Mouse (Mus musculus): ENCODE measurements around the gene Sumo2. TPM values are rescaled to one million over a fixed set of nuclear protein-coding genes. Genes with fewer than 3 reads are reported as not detected.
A peak's percentile ranks its signal among the peaks of the same experiment; 100 is the strongest.

The Sumo2 gene
- polyA plus RNA-seq, 1 experiment from 2014 or later: 1,130 TPM

DNA sequence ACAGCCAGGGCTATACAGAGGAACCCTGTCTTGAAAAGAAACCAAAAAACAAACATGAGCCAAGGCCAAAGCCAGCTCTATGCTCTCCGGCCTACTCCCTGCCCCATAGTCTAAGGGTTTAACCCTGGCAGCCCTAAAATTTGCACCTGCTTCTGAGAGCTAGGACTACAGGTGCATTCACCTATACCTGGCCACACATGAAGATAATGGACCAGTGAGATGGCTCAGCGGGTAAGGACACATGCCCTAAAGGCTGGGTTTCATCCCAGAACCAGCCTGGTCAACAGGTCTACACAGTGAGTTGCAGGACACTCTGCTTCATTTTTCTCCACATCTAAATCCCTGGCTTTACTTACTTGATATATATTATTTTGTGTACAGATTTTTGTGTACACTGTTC is 13.8 kb downstream of the Sumo2 start:
- Histone ChIP-seq H3K36me3 (ENCODE audit: control insufficient read depth, insufficient read depth) (peaks cover 10% of the 10 kb centered on the region), H3K27me3 (replicated peaks; ENCODE audit: control insufficient read depth, insufficient read depth, low read length) (no peaks in the 10 kb centered on the region)
- WGBS: 86% methylated on average over 2 of the region's 2 CpGs

DNA sequence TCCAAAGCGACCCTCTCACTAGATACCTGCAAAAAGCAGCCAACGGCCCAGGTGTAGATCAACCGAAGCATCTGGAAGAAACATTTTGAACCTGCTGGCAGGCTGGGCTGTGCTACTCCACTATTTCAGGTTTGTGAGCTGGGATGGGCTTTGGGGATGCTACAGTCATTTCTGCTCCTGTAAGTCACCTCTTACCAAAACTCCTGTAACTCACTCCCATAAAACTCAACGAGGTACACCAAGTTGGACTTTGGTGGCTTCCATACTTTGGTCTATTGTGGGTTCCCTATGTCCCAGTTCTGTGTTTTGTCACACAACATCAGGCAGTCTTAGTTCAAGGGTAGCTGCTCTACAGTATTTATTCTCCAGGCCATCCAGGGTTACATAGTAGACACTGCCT is 15.0 kb downstream of the Sumo2 start:
- H3K9ac ChIP-seq (replicated peaks; ENCODE audit: low read depth, low read length): no peak overlapping the region
- no peaks in the 10 kb centered on the region for H3K27me3 ChIP-seq (replicated peaks; ENCODE audit: control insufficient read depth, insufficient read depth, low read length)
- no peaks in the 10 kb centered on the region for H3K9me3 ChIP-seq (ENCODE audit: control insufficient read depth, low read length)
- 86% methylated on average over 4 of the region's 4 CpGs for WGBS
- no peak overlapping the region for H3K4me3 ChIP-seq (replicated peaks; ENCODE audit: low read length)
- ATAC-seq: no peak
- no peaks in the 10 kb centered on the region for H3K4me1 ChIP-seq (replicated peaks; ENCODE audit: control insufficient read depth, insufficient read depth, low read length)
- peaks cover 9% of the 10 kb centered on the region for H3K36me3 ChIP-seq (ENCODE audit: control insufficient read depth, insufficient read depth)
- H3K27ac ChIP-seq (ENCODE audit: low read length): no peak overlapping the region
- H3K4me2 ChIP-seq (ENCODE audit: low read length): no peak overlapping the region

More for the DNA sequence above, 13.8 kb downstream of the Sumo2 start:
- Histone ChIP-seq H3K4me1 (replicated peaks; ENCODE audit: control insufficient read depth, insufficient read depth, low read length) (no peaks in the 10 kb centered on the region), H3K4me3 (replicated peaks; ENCODE audit: low read length) (no peak overlapping the region), H3K27ac (ENCODE audit: low read length) (no peak overlapping the region), H3K9ac (replicated peaks; ENCODE audit: low read depth, low read length) (no peak overlapping the region), H3K9me3 (ENCODE audit: control insufficient read depth, low read length) (no peaks in the 10 kb centered on the region), H3K4me2 (ENCODE audit: low read length) (no peak overlapping the region)
- ATAC-seq: no peak

GRCm38 (mm10) chr11:115520218-115520617 is 15.9 kb downstream of the Sumo2 start:
- Histone ChIP-seq H3K4me2 (ENCODE audit: low read length) (no peak overlapping the region), H3K27me3 (replicated peaks; ENCODE audit: control insufficient read depth, insufficient read depth, low read length) (no peaks in the 10 kb centered on the region), H3K9me3 (ENCODE audit: control insufficient read depth, low read length) (no peaks in the 10 kb centered on the region), H3K4me3 (replicated peaks; ENCODE audit: low read length) (no peak overlapping the region), H3K36me3 (ENCODE audit: control insufficient read depth, insufficient read depth) (peaks cover 5% of the 10 kb centered on the region), H3K27ac (ENCODE audit: low read length) (no peak overlapping the region), H3K9ac (replicated peaks; ENCODE audit: low read depth, low read length) (no peak overlapping the region), H3K4me1 (replicated peaks; ENCODE audit: control insufficient read depth, insufficient read depth, low read length) (no peaks in the 10 kb centered on the region)
- WGBS: 77% methylated on average over 2 of the region's 2 CpGs
- ATAC-seq: no peak

GRCm38 (mm10) chr11:115519581-115519980 is 16.5 kb downstream of the Sumo2 start:
- Histone ChIP-seq H3K27me3 (replicated peaks; ENCODE audit: control insufficient read depth, insufficient read depth, low read length) (no peaks in the 10 kb centered on the region), H3K4me2 (ENCODE audit: low read length) (no peak overlapping the region), H3K9me3 (ENCODE audit: control insufficient read depth, low read length) (no peaks in the 10 kb centered on the region), H3K9ac (replicated peaks; ENCODE audit: low read depth, low read length) (no peak overlapping the region), H3K4me1 (replicated peaks; ENCODE audit: control insufficient read depth, insufficient read depth, low read length) (peaks cover 2% of the 10 kb centered on the region; the same call in 1 of the 2 replicates), H3K4me3 (replicated peaks; ENCODE audit: low read length) (no peak overlapping the region), H3K27ac (ENCODE audit: low read length) (no peak overlapping the region), H3K36me3 (ENCODE audit: control insufficient read depth, insufficient read depth) (peaks cover 5% of the 10 kb centered on the region)
- ATAC-seq: no peak
- WGBS: 90% methylated on average over 3 of the region's 3 CpGs

DNA sequence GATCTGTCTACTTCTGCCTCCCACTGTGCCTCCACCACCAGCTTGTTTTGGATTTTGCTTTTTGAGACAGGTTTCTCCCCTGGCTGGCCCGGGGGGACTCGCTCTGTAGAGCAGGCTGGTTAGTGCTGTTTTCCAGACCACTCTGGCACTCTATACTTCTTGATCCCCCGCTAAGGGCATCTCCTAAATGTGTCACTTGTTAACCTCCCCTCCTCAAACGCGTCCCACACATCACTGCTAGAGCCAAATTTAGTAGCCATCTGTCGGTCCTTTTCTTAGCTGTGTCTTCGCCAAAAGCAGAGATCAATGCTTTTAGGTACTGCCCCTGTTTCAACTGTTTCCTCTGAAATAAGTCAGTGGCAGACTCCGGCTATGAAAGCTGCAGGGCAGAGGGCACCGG is 17.4 kb downstream of the Sumo2 start:
- peaks cover 5% of the 10 kb centered on the region for H3K36me3 ChIP-seq (ENCODE audit: control insufficient read depth, insufficient read depth)
- 76% methylated on average over 9 of the region's 9 CpGs for WGBS
- no peak overlapping the region for H3K4me3 ChIP-seq (replicated peaks; ENCODE audit: low read length)
- no peak overlapping the region for H3K9ac ChIP-seq (replicated peaks; ENCODE audit: low read depth, low read length)
- H3K9me3 ChIP-seq (ENCODE audit: control insufficient read depth, low read length): no peaks in the 10 kb centered on the region
- no peak for ATAC-seq
- H3K4me1 ChIP-seq (replicated peaks; ENCODE audit: control insufficient read depth, insufficient read depth, low read length): peaks cover 2% of the 10 kb centered on the region; the same call in 1 of the 2 replicates
- no peak overlapping the region for H3K4me2 ChIP-seq (ENCODE audit: low read length)
- H3K27ac ChIP-seq (ENCODE audit: low read length): no peak overlapping the region
- no peaks in the 10 kb centered on the region for H3K27me3 ChIP-seq (replicated peaks; ENCODE audit: control insufficient read depth, insufficient read depth, low read length)

GRCm38 (mm10) chr11:115516942-115517341 is 19.1 kb downstream of the Sumo2 start:
- Histone ChIP-seq H3K27ac (ENCODE audit: low read length) (no peak overlapping the region), H3K4me3 (replicated peaks; ENCODE audit: low read length) (no peak overlapping the region), H3K4me1 (replicated peaks; ENCODE audit: control insufficient read depth, insufficient read depth, low read length) (peaks cover 3% of the 10 kb centered on the region), H3K9ac (replicated peaks; ENCODE audit: low read depth, low read length) (no peak overlapping the region), H3K27me3 (replicated peaks; ENCODE audit: control insufficient read depth, insufficient read depth, low read length) (no peaks in the 10 kb centered on the region), H3K4me2 (ENCODE audit: low read length) (no peak overlapping the region), H3K9me3 (ENCODE audit: control insufficient read depth, low read length) (no peaks in the 10 kb centered on the region), H3K36me3 (ENCODE audit: control insufficient read depth, insufficient read depth) (no peaks in the 10 kb centered on the region)
- ATAC-seq: no peak
- 75% methylated on average over 5 of the region's 5 CpGs for WGBS

DNA sequence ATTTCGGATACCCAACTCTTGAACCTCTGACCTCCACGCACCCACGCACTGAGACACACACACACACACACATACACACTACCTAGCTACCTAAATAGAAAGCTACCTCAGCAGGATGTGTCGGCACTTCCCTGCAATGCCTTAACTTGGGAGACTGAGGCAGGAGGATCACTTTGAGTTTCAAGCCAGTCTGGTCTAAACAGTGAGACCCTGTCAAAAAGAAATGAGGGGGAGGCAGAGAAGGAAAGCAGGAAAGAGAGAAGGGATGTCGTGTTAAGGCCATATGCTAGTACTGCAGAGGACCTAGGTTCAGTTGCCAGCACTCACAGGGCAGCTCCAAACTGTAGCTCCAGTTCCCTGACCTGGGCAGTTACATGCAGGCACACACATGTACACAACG is 21.1 kb downstream of the Sumo2 start:
- no peak overlapping the region for H3K27ac ChIP-seq (ENCODE audit: low read length)
- no peak overlapping the region for H3K4me2 ChIP-seq (ENCODE audit: low read length)
- no peak overlapping the region for H3K4me3 ChIP-seq (replicated peaks; ENCODE audit: low read length)
- H3K27me3 ChIP-seq (replicated peaks; ENCODE audit: control insufficient read depth, insufficient read depth, low read length): no peaks in the 10 kb centered on the region
- H3K36me3 ChIP-seq (ENCODE audit: control insufficient read depth, insufficient read depth): no peaks in the 10 kb centered on the region
- no peaks in the 10 kb centered on the region for H3K9me3 ChIP-seq (ENCODE audit: control insufficient read depth, low read length)
- peaks cover 22% of the 10 kb centered on the region for H3K4me1 ChIP-seq (replicated peaks; ENCODE audit: control insufficient read depth, insufficient read depth, low read length)
- no peak overlapping the region for H3K9ac ChIP-seq (replicated peaks; ENCODE audit: low read depth, low read length)
- 63% methylated on average over 6 of the region's 6 CpGs for WGBS
- ATAC-seq: no peak

DNA sequence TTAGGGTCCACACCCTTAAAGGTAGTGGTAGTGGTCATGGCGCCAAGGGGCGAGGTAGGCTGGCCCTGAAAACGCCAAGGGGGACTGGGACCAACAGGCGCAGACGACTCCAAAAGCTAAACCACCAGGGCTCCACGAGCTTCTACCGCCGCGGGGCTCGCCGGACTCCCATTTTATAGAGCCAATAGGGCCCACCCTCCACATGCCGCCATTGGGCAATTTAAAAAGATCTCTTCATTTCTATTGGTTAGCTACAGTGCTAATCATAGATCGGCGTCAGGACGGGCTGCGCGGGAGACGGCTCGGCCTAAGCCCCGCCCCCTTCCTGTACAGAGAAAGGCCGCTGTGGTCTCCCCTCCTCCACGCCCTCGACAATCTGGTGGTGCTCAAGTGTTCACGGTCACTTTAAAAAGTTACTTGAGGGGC is 21.8 kb downstream of the Sumo2 start, which contains the start of gene Jpt1:
TSS of gene Jpt1 (minus strand) at position 150 of the 426 bp plus-strand sequence.
- Histone ChIP-seq H3K4me2 (ENCODE audit: low read length) (peak within 1 kb of the TSS; percentile 86), H3K27ac (ENCODE audit: low read length) (peak within 1 kb of the TSS; percentile 90), H3K9ac (replicated peaks; ENCODE audit: low read depth, low read length) (peak within 1 kb of the TSS; percentile 97), H3K4me1 (replicated peaks; ENCODE audit: control insufficient read depth, insufficient read depth, low read length) (peaks cover 27% of the 10 kb centered on the region), H3K9me3 (ENCODE audit: control insufficient read depth, low read length) (no peaks in the 10 kb centered on the region), H3K27me3 (replicated peaks; ENCODE audit: control insufficient read depth, insufficient read depth, low read length) (no peaks in the 10 kb centered on the region), H3K4me3 (replicated peaks; ENCODE audit: low read length) (peak within 1 kb of the TSS; percentile 81), H3K36me3 (ENCODE audit: control insufficient read depth, insufficient read depth) (no peaks in the 10 kb centered on the region)
- WGBS: 0% methylated on average over 24 of the region's 24 CpGs
- ATAC-seq: peak; percentile 98

GRCm38 (mm10) chr11:115513271-115514237 is 22.5 kb downstream of the Sumo2 start:
- WGBS: under 1% methylated on average over 57 of the region's 57 CpGs
- peak overlapping the region; percentile 90 for H3K27ac ChIP-seq (ENCODE audit: low read length)
- H3K4me2 ChIP-seq (ENCODE audit: low read length): peak overlapping the region; percentile 86
- no peaks in the 10 kb centered on the region for H3K27me3 ChIP-seq (replicated peaks; ENCODE audit: control insufficient read depth, insufficient read depth, low read length)
- no peaks in the 10 kb centered on the region for H3K9me3 ChIP-seq (ENCODE audit: control insufficient read depth, low read length)
- peak; percentile 57 for ATAC-seq
- no peaks in the 10 kb centered on the region for H3K36me3 ChIP-seq (ENCODE audit: control insufficient read depth, insufficient read depth)
- H3K4me3 ChIP-seq (replicated peaks; ENCODE audit: low read length): peak overlapping the region; percentile 81
- H3K9ac ChIP-seq (replicated peaks; ENCODE audit: low read depth, low read length): peak overlapping the region; percentile 97
- peaks cover 32% of the 10 kb centered on the region for H3K4me1 ChIP-seq (replicated peaks; ENCODE audit: control insufficient read depth, insufficient read depth, low read length)
